In the genomic region with DNA sequence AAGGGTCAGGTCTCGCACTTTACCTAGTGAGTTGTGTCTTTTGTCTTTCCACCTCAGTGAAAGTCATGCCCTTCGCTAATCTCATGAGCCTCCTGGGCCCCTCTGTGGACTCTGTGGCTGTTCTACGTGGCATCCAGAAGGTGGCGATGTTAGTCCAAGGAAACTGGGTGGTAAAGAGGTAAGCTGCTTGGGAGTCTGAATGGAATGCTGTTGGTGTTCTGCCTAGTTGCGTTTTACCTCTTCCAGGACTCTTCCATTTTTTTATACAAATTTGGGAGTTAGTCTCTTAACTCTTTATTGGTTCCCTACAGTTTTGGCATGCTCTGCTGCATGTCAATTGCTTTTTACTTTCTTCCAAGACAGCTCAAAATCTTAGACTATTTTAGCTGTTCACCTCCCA, we compare ENCODE assay signal across 10 mouse cellular contexts. TPM values are rescaled to one million over a fixed set of nuclear protein-coding genes. Genes with fewer than 3 reads are reported as not detected.
DNase-seq lines count a peak whose midpoint lies in the region; ATAC-seq and TF ChIP-seq lines count a peak whose summit lies in the region.
"Had no signal": no experiment of that assay in that cellular context is flagged by ENCODE, and none has a peak within 500 bp of the region (broad histone marks: within the 10 kb centered on the region; RNA-seq: fewer than 3 reads in every experiment).

No protein-coding gene starts in this region.

- H3K36me3 ChIP-seq in forebrain, postnatal 0 days (ENCODE audit: insufficient read depth) = peaks cover 92% of the 10 kb centered on the region

- DNase-seq in gastrocnemius, adult 2 months = peak; percentile 41
- no peak for DNase-seq in gastrocnemius, postnatal 4 days (ENCODE audit: low spot score in 2 of 2)
- DNase-seq in CD4-positive helper T cell, adult 2 months (ENCODE audit: low read depth, low spot score) = peak; percentile 53
- peak; percentile 34 for DNase-seq in adrenal gland, postnatal 25 days
- peak; percentile 78 for DNase-seq in forebrain, postnatal 0 days
- DNase-seq in kidney, postnatal 10 days = peak; percentile 70
- DNase-seq in lung, postnatal 14 days = peak; percentile 68
- DNase-seq in spleen, postnatal 4 days (ENCODE audit: low spot score in 2 of 2) = peak; percentile 63 to 80

- intact Hi-C loops in gastrocnemius, adult 2 months (cut with DNase I) = loop anchor here (1.0 to 2.0 kb wide), 2 partner anchors 130 to 186 kb away; no protein-coding TSS in a partner anchor

- no peaks in the 10 kb centered on the region for H3K27me3 ChIP-seq in forebrain, postnatal 0 days (ENCODE audit: insufficient read depth, low read length)
- H3K27me3 ChIP-seq: embryonic facial prominence, embryonic 12.5 days; neural tube, embryonic 12.5 days had no signal

- TF ChIP-seq CTCF in gastrocnemius, adult 2 months (IDR thresholded peaks at IDR 0.05) = peak; percentile 88
- peak; percentile 82 for TF ChIP-seq CTCF in forebrain, postnatal 0 days (IDR thresholded peaks at IDR 0.05; ENCODE audit: low read depth)

- no peak overlapping the region for H3K9ac ChIP-seq in forebrain, postnatal 0 days
- H3K9ac ChIP-seq: embryonic facial prominence, embryonic 12.5 days; neural tube, embryonic 12.5 days had no signal

- peak; percentile 72 for ATAC-seq in forebrain, postnatal 0 days

- WGBS in forebrain, postnatal 0 days = 21% methylated on average over 5 of the region's 5 CpGs

- H3K4me3 ChIP-seq in gastrocnemius, adult 2 months = no peak overlapping the region
- H3K4me3 ChIP-seq in forebrain, postnatal 0 days (ENCODE audit: low read depth, low read length) = no peak overlapping the region
- H3K4me3 ChIP-seq: embryonic facial prominence, embryonic 12.5 days; neural tube, embryonic 12.5 days had no signal

- H3K4me1 ChIP-seq in forebrain, postnatal 0 days (ENCODE audit: insufficient read depth) = no peaks in the 10 kb centered on the region
- H3K4me1 ChIP-seq: embryonic facial prominence, embryonic 12.5 days; neural tube, embryonic 12.5 days had no signal

- no peak overlapping the region for H3K27ac ChIP-seq in gastrocnemius, adult 2 months
- no peak overlapping the region for H3K27ac ChIP-seq in forebrain, postnatal 0 days (ENCODE audit: low read depth, low read length)
- H3K27ac ChIP-seq: embryonic facial prominence, embryonic 12.5 days; neural tube, embryonic 12.5 days had no signal

- H3K9me3 ChIP-seq in forebrain, postnatal 0 days (ENCODE audit: low read length) = no peaks in the 10 kb centered on the region
- H3K9me3 ChIP-seq: embryonic facial prominence, embryonic 12.5 days; neural tube, embryonic 12.5 days had no signal

- H3K4me2 ChIP-seq in forebrain, postnatal 0 days (ENCODE audit: low read depth) = no peak overlapping the region
- H3K4me2 ChIP-seq: embryonic facial prominence, embryonic 12.5 days; neural tube, embryonic 12.5 days had no signal

RNA-seq across cellular contexts. Expression of gene Polr3e, which starts 17.2 kb away (rescaled TPM):
- total RNA-seq in gastrocnemius, adult 2 months (2021) = 10 to 100 TPM in 1 of 2 experiments, 1 to 10 TPM in 1; 8.8 to 11.0 TPM
- total RNA-seq in gastrocnemius, postnatal 4 days (2021) = 10 to 100 TPM; 18.2 to 23.1 TPM
- total RNA-seq in adrenal gland, postnatal 25 days (2021) = 26.5 and 27.5 TPM in 2 replicates
- 28.3 and 31.2 TPM in 2 replicates for total RNA-seq in forebrain, postnatal 0 days (2014; rRNA removed)
- polyA plus RNA-seq in forebrain, postnatal 0 days (2015; fragmentation: Nextera tagmentation; extraction: Ambion mirVana) = 18.1 and 20.9 TPM in 2 replicates

RNA-seq across cellular contexts. Expression of gene Cdr2, which starts 47.4 kb away (rescaled TPM):
- 1 to 10 TPM; 2.2 to 5.4 TPM for total RNA-seq in gastrocnemius, adult 2 months (2021)
- total RNA-seq in gastrocnemius, postnatal 4 days (2021) = 10 to 100 TPM; 14.0 TPM
- 5.9 and 7.0 TPM in 2 replicates for total RNA-seq in adrenal gland, postnatal 25 days (2021)
- total RNA-seq in forebrain, postnatal 0 days (2014; rRNA removed) = 20.2 and 21.2 TPM in 2 replicates
- 5.4 and 5.8 TPM in 2 replicates for polyA plus RNA-seq in forebrain, postnatal 0 days (2015; fragmentation: Nextera tagmentation; extraction: Ambion mirVana)

RNA-seq across cellular contexts. Expression of gene Mfsd13b, which starts 47.6 kb away (rescaled TPM):
- total RNA-seq in gastrocnemius, adult 2 months (2021) = not detected
- not detected for total RNA-seq in gastrocnemius, postnatal 4 days (2021)
- total RNA-seq in adrenal gland, postnatal 25 days (2021) = 0.55 TPM in 1 of 2 replicates, not detected in the other
- total RNA-seq in forebrain, postnatal 0 days (2014; rRNA removed) = 0.48 TPM in 1 of 2 replicates, not detected in the other
- 0.21 and 0.53 TPM in 2 replicates for polyA plus RNA-seq in forebrain, postnatal 0 days (2015; fragmentation: Nextera tagmentation; extraction: Ambion mirVana)
- polyA plus RNA-seq: embryonic facial prominence, embryonic 12.5 days had no signal

Comparison
In these comparisons a context has a peak if more than half of its experiments do, and no peak if none do; other contexts are left out.
1. DNase-seq: peak in gastrocnemius, adult 2 months (single experiment), CD4-positive helper T cell, adult 2 months (single experiment), adrenal gland, postnatal 25 days (single experiment), forebrain, postnatal 0 days (single experiment), kidney, postnatal 10 days (single experiment), lung, postnatal 14 days (single experiment) and spleen, postnatal 4 days (2 of 2); none in gastrocnemius, postnatal 4 days (0 of 2).